Mouse (Mus musculus): ENCODE measurements around the gene Olfr545.
"Not testable (repeated sequence)": the region's sequence is repeated elsewhere in the genome, so short reads cannot be mapped to it uniquely, and the experiment has no call there.

Olfr545 gene

GRCm38 (mm10) chr7:102499473-102499872 lies at the start of gene Olfr545:
Gene Olfr545 (minus strand): TSS chr7:102499573.
- DNase-seq = no peak

- no peak for DNase-seq
Observed at GRCm38 (mm10) chr7:102541251-102541650, 41.9 kb upstream of the Olfr545 start.

GRCm38 (mm10) chr7:102540596-102540995 lies 41.2 kb upstream of the Olfr545 start, which contains the start of gene Olfr548-ps1:
Gene Olfr548-ps1 (plus strand): TSS chr7:102540896.
- no peak for DNase-seq

GRCm38 (mm10) chr7:102534449-102534848 lies 35.1 kb upstream of the Olfr545 start, which contains the start of gene Olfr547:
Gene Olfr547 (plus strand): TSS chr7:102534749.
- DNase-seq = no peak

GRCm38 (mm10) chr7:102529052-102529451 lies 29.7 kb upstream of the Olfr545 start:
- no peak for DNase-seq

- no peak for DNase-seq
Observed at GRCm38 (mm10) chr7:102517051-102517335, 17.6 kb upstream of the Olfr545 start.

- DNase-seq = peak; percentile 9 to 11
Observed at GRCm38 (mm10) chr7:102516261-102517050, 17.1 kb upstream of the Olfr545 start.

GRCm38 (mm10) chr7:102514144-102514543 lies 14.8 kb upstream of the Olfr545 start:
- DNase-seq = no peak

- peak; percentile 73 to 74 for DNase-seq
Observed at GRCm38 (mm10) chr7:102512814-102513435, 13.6 kb upstream of the Olfr545 start.

- no peak for DNase-seq
Observed at GRCm38 (mm10) chr7:102511927-102512326, 12.6 kb upstream of the Olfr545 start.

- DNase-seq = no peak
Observed at GRCm38 (mm10) chr7:102509726-102510125, 10.4 kb upstream of the Olfr545 start.

- no peak for DNase-seq
Observed at GRCm38 (mm10) chr7:102508666-102509065, 9.3 kb upstream of the Olfr545 start.

- no peak for DNase-seq
Observed at GRCm38 (mm10) chr7:102508066-102508465, 8.7 kb upstream of the Olfr545 start.

- DNase-seq = peak; percentile 59 to 71
Observed at GRCm38 (mm10) chr7:102506848-102507247, 7.5 kb upstream of the Olfr545 start.

GRCm38 (mm10) chr7:102501986-102502385 lies 2.6 kb upstream of the Olfr545 start:
- DNase-seq = no peak

GRCm38 (mm10) chr7:102494416-102494815 lies 5.0 kb downstream of the Olfr545 start:
- not testable (repeated sequence) for DNase-seq

GRCm38 (mm10) chr7:102488161-102488560 lies 11.2 kb downstream of the Olfr545 start, which contains the start of gene Olfr544:
Gene Olfr544 (minus strand): TSS chr7:102488313.
- DNase-seq = no peak

- DNase-seq = no peak
Observed at GRCm38 (mm10) chr7:102486105-102486504, 13.3 kb downstream of the Olfr545 start.

- DNase-seq = not testable (repeated sequence)
Observed at GRCm38 (mm10) chr7:102484766-102485165, 14.6 kb downstream of the Olfr545 start.

GRCm38 (mm10) chr7:102483665-102484064 lies 15.7 kb downstream of the Olfr545 start:
- DNase-seq = no peak

GRCm38 (mm10) chr7:102481579-102481978 lies 17.8 kb downstream of the Olfr545 start, which contains the start of gene Olfr543:
Gene Olfr543 (minus strand): TSS chr7:102481679.
- DNase-seq = no peak

- DNase-seq = no peak
Observed at GRCm38 (mm10) chr7:102480821-102481220, 18.6 kb downstream of the Olfr545 start.

GRCm38 (mm10) chr7:102479368-102480078 lies 19.9 kb downstream of the Olfr545 start:
- peak; percentile 34 to 53 for DNase-seq

All from lung, adult 18-20 months (tissue).